Mouse (Mus musculus) lung, postnatal 0 days (tissue): ENCODE measurements around the gene Pld3.

Source experiments
- CTCF ChIP-seq: IDR thresholded peaks from 2 replicates; pipeline ENCODE4 v1.5.1; 2016; ENCODE audit warnings: antibody characterized with exemption, mild to moderate bottlenecking
- EP300 ChIP-seq: IDR thresholded peaks from 2 replicates; pipeline ENCODE4 v1.6.1; 2016; ENCODE audit warnings: antibody characterized with exemption, mild to moderate bottlenecking, control low read depth

GRCm38 (mm10) chr7:27560978-27561377 is 8.0 kb upstream of the Pld3 start:
- TF ChIP-seq CTCF (no peak), EP300 (no peak)
